9 mouse cellular contexts compared by ENCODE assay signal in the genomic region with DNA sequence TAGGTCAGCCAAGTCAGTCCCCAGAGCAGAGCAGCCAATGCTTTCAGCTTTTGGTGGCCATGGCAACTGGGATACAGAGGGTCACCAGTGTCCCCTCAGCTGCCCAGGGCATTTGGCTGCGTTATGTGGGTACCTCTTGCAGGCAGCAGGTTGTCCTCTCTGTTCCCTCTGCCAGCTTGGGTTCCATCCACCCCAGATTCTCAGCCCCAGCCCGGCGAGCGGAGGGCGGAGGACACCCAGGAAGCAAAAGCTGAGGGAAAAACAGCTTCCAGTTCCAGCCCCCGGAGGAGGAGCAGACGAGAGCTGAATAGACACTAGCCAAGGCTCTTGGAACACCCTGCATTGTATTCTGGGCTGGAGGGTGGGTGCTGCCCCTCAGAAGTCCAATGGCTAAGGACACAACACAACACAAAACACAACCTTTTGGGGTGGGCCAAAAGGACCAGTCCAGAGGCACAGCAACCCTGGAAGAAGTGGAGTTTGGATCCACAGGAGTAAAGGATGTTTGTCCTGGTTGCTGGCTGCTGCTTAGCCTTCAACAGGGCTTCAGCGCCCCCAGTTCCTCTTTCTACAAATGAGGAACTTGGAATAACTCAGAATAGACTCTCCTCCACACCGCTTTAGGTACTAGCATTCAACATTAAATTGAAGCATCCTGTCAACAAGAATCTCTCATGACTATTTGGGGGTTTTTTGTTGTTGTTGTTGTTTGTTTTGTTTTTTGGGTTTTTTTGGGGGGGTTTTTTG. TPM values are rescaled to one million over a fixed set of nuclear protein-coding genes. Genes with fewer than 3 reads are reported as not detected.
DNase-seq lines count a peak whose midpoint lies in the region; ATAC-seq lines count a peak whose summit lies in the region.
"Had no signal": no experiment of that assay in that cellular context is flagged by ENCODE, and none has a peak within 500 bp of the region (broad histone marks: within the 10 kb centered on the region; RNA-seq: fewer than 3 reads in every experiment).

No protein-coding gene starts in this region.

- H3K4me3 ChIP-seq in hindbrain, embryonic 10.5 days = no peak overlapping the region
- H3K4me3 ChIP-seq in hindbrain, embryonic 12.5 days = no peak overlapping the region
- H3K4me3 ChIP-seq in midbrain, embryonic 12.5 days = no peak overlapping the region
- H3K4me3 ChIP-seq in midbrain, embryonic 16.5 days (ENCODE audit: low read depth, low read length) = no peak overlapping the region

- no peak for ATAC-seq in hindbrain, embryonic 12.5 days (ENCODE audit: low FRiP score)
- no peak for ATAC-seq in midbrain, embryonic 12.5 days (ENCODE audit: low FRiP score, low read depth)
- ATAC-seq in midbrain, embryonic 16.5 days = no peak
- ATAC-seq in megakaryocyte progenitor cell, adult 5-6 weeks (replicated peaks; ENCODE audit: poor library complexity) = peak; percentile 42; the same call in 1 of the 2 replicates
- no peak for ATAC-seq in inflammation-experienced regulatory T-cells, adult 6 months

- H3K27ac ChIP-seq in hindbrain, embryonic 10.5 days = peak overlapping the region; percentile 35; the same call in 1 of the 2 replicates
- H3K27ac ChIP-seq in hindbrain, embryonic 12.5 days = no peak overlapping the region
- H3K27ac ChIP-seq in midbrain, embryonic 12.5 days (replicated peaks) = no peak overlapping the region
- H3K27ac ChIP-seq in midbrain, embryonic 16.5 days (ENCODE audit: low read length) = no peak overlapping the region

- 81% methylated on average over 9 of the region's 9 CpGs for WGBS in hindbrain, embryonic 10.5 days
- 82% methylated on average over 9 of the region's 9 CpGs for WGBS in hindbrain, embryonic 12.5 days
- 73% methylated on average over 9 of the region's 9 CpGs for WGBS in midbrain, embryonic 12.5 days
- 74% methylated on average over 9 of the region's 9 CpGs for WGBS in midbrain, embryonic 16.5 days

- H3K27me3 ChIP-seq in hindbrain, embryonic 10.5 days (ENCODE audit: insufficient read depth, poor library complexity, severe bottlenecking) = no peaks in the 10 kb centered on the region
- H3K27me3 ChIP-seq in hindbrain, embryonic 12.5 days = no peaks in the 10 kb centered on the region
- no peaks in the 10 kb centered on the region for H3K27me3 ChIP-seq in midbrain, embryonic 12.5 days
- H3K27me3 ChIP-seq in midbrain, embryonic 16.5 days (ENCODE audit: control insufficient read depth, insufficient read depth, low read depth, low read length) = no peaks in the 10 kb centered on the region

- H3K9ac ChIP-seq in hindbrain, embryonic 12.5 days = no peak overlapping the region
- 0 out of 2 replicates have a peak overlapping the region, but pooled peaks have one; percentile 11 for H3K9ac ChIP-seq in midbrain, embryonic 12.5 days (replicated peaks)
- H3K9ac ChIP-seq in midbrain, embryonic 16.5 days (ENCODE audit: low read depth, low read length) = no peak overlapping the region

- H3K36me3 ChIP-seq in hindbrain, embryonic 10.5 days = peaks cover 47% of the 10 kb centered on the region
- H3K36me3 ChIP-seq in hindbrain, embryonic 12.5 days = peaks cover 43% of the 10 kb centered on the region
- peaks cover 37% of the 10 kb centered on the region for H3K36me3 ChIP-seq in midbrain, embryonic 12.5 days
- H3K36me3 ChIP-seq in midbrain, embryonic 16.5 days (ENCODE audit: control insufficient read depth, insufficient read depth, low read length) = peaks cover 13% of the 10 kb centered on the region; the same call in 1 of the 2 replicates

- peaks cover 12% of the 10 kb centered on the region for H3K4me1 ChIP-seq in hindbrain, embryonic 10.5 days (replicated peaks)
- H3K4me1 ChIP-seq in hindbrain, embryonic 12.5 days = no peaks in the 10 kb centered on the region
- H3K4me1 ChIP-seq in midbrain, embryonic 12.5 days = no peaks in the 10 kb centered on the region
- no peaks in the 10 kb centered on the region for H3K4me1 ChIP-seq in midbrain, embryonic 16.5 days (ENCODE audit: control insufficient read depth, insufficient read depth, low read length)

- peak; percentile 18 for DNase-seq in hindbrain, embryonic 10.5 days (ENCODE audit: low spot score)
- peak; percentile 35 for DNase-seq in c-Kit-positive CD71-negative TER-119-negative erythroid progenitor cells, embryonic 14.5 days (ENCODE audit: low read depth)
- DNase-seq in kidney, adult 9 months = no peak
- DNase-seq: cerebellum, adult 11-12 months had no signal

- H3K4me2 ChIP-seq in hindbrain, embryonic 12.5 days (replicated peaks) = no peak overlapping the region
- no peak overlapping the region for H3K4me2 ChIP-seq in midbrain, embryonic 12.5 days (replicated peaks)
- H3K4me2 ChIP-seq in midbrain, embryonic 16.5 days (ENCODE audit: low read length) = no peak overlapping the region

- no peaks in the 10 kb centered on the region for H3K9me3 ChIP-seq in hindbrain, embryonic 10.5 days
- no peaks in the 10 kb centered on the region for H3K9me3 ChIP-seq in hindbrain, embryonic 12.5 days (replicated peaks)
- no peaks in the 10 kb centered on the region for H3K9me3 ChIP-seq in midbrain, embryonic 12.5 days
- H3K9me3 ChIP-seq in midbrain, embryonic 16.5 days (replicated peaks; ENCODE audit: control insufficient read depth, low read length, poor library complexity, severe bottlenecking) = no peaks in the 10 kb centered on the region

RNA-seq across cellular contexts. Expression of a gene that starts 7.8 kb away (rescaled TPM):
- polyA plus RNA-seq in hindbrain, embryonic 10.5 days (2016; fragmentation: Nextera tagmentation; extraction: Ambion mirVana) = 13.3 and 15.7 TPM in 2 replicates
- polyA plus RNA-seq in hindbrain, embryonic 12.5 days (2016; fragmentation: Nextera tagmentation; extraction: Ambion mirVana) = 19.7 and 20.6 TPM in 2 replicates
- polyA plus RNA-seq in midbrain, embryonic 12.5 days (2016; fragmentation: Nextera tagmentation; extraction: Ambion mirVana) = 17.5 and 18.6 TPM in 2 replicates
- 16.5 and 18.5 TPM in 2 replicates for polyA plus RNA-seq in midbrain, embryonic 16.5 days (2015; fragmentation: Nextera tagmentation; extraction: Ambion mirVana)
- total RNA-seq in megakaryocyte progenitor cell, adult 5-6 weeks (2015) = 24.7 and 25.2 TPM in 2 replicates
- 22.8 and 28.8 TPM in 2 replicates for total RNA-seq in megakaryocyte progenitor cell, adult 5-6 weeks (2017)
- polyA plus RNA-seq in inflammation-experienced regulatory T-cells, adult 6 months (2017; shearing (Covaris generic)) = 10 to 100 TPM in 1 of 3 experiments, 1 to 10 TPM in 2; 7.3 to 10.6 (median 9.7) TPM

RNA-seq across cellular contexts. Expression of a gene that starts 58.8 kb away (rescaled TPM):
- 56.9 and 57.5 TPM in 2 replicates for polyA plus RNA-seq in hindbrain, embryonic 10.5 days (2016; fragmentation: Nextera tagmentation; extraction: Ambion mirVana)
- 57.6 and 62.5 TPM in 2 replicates for polyA plus RNA-seq in hindbrain, embryonic 12.5 days (2016; fragmentation: Nextera tagmentation; extraction: Ambion mirVana)
- polyA plus RNA-seq in midbrain, embryonic 12.5 days (2016; fragmentation: Nextera tagmentation; extraction: Ambion mirVana) = 63.1 and 65.3 TPM in 2 replicates
- 45.1 and 46.7 TPM in 2 replicates for polyA plus RNA-seq in midbrain, embryonic 16.5 days (2015; fragmentation: Nextera tagmentation; extraction: Ambion mirVana)
- 17.5 and 17.7 TPM in 2 replicates for total RNA-seq in megakaryocyte progenitor cell, adult 5-6 weeks (2015)
- total RNA-seq in megakaryocyte progenitor cell, adult 5-6 weeks (2017) = 33.2 and 35.3 TPM in 2 replicates
- 10 to 100 TPM; 24.7 to 36.4 (median 28.6) TPM for polyA plus RNA-seq in inflammation-experienced regulatory T-cells, adult 6 months (2017; shearing (Covaris generic))
